Mouse (Mus musculus) CH12.LX (cell line): Measurements from ENCODE around the gene Rab2b. TPM values are rescaled to one million over a fixed set of nuclear protein-coding genes. Genes with fewer than 3 reads are reported as not detected.

Source experiments
- DNase-seq: peaks from one replicate; pipeline ENCODE4 v3.0.0-alpha.2; 2013; ENCODE audit errors: extremely low read depth
- H3K27ac ChIP-seq: 2 replicates; pipeline ENCODE4 v1.5.1; 2012; ENCODE audit warnings: low read depth, mild to moderate bottlenecking, control low read depth, moderate library complexity; ENCODE audit not compliant: insufficient read depth
- H3K27me3 ChIP-seq: replicated peaks from 2 replicates; pipeline ENCODE3; 2012; ENCODE audit warnings: inconsistent platforms
- H3K36me3 ChIP-seq, 2 experiments: replicated peaks in 1 of 2; 2 replicates each; pipeline versions ENCODE3 to v1.6.1; 2012; ENCODE audit warnings: inconsistent platforms in 1 of 2, low read length in 1 of 2, mild to moderate bottlenecking in 1 of 2, mixed read lengths in 1 of 2, moderate library complexity in 1 of 2; ENCODE audit not compliant: control insufficient read depth in 1 of 2, insufficient read depth in 1 of 2
- H3K4me1 ChIP-seq, 2 experiments: 2 replicates each; pipeline ENCODE4 v1.6.1; 2012; ENCODE audit warnings: inconsistent platforms in 1 of 2, moderate library complexity in 1 of 2; ENCODE audit not compliant: insufficient read depth in 2 of 2, control insufficient read depth in 1 of 2
- H3K4me2 ChIP-seq: 2 replicates; pipeline ENCODE4 v1.6.1; 2012; ENCODE audit warnings: low read depth, mild to moderate bottlenecking, control low read depth; ENCODE audit not compliant: poor library complexity, insufficient read depth, severe bottlenecking
- H3K4me3 ChIP-seq, 3 experiments: fragments of 150-350 bp in 1 of 3; sonication (generic) in 1 of 3; replicated peaks in 1 of 3; 2 replicates each; pipeline versions ENCODE3 to v1.5.1; 2011 to 2012; ENCODE audit warnings: low read depth in 2 of 3, low read length in 2 of 3, mild to moderate bottlenecking in 2 of 3, moderate library complexity in 2 of 3, control low read depth in 1 of 3, improper control_type of control experiment in 1 of 3, inconsistent platforms in 1 of 3, mixed read lengths in 1 of 3; ENCODE audit not compliant: poor library complexity in 1 of 3
- H3K79me2 ChIP-seq: replicated peaks from 2 replicates; pipeline ENCODE4 v1.6.1; 2012; ENCODE audit warnings: mild to moderate bottlenecking, moderate library complexity; ENCODE audit not compliant: control insufficient read depth, poor library complexity, insufficient read depth, severe bottlenecking; ENCODE audit errors: extremely low read depth
- H3K9ac ChIP-seq: 2 replicates; pipeline ENCODE4 v1.6.1; 2012; ENCODE audit warnings: low read depth, mild to moderate bottlenecking, control low read depth, moderate library complexity; ENCODE audit not compliant: insufficient read depth
- H3K9me3 ChIP-seq: replicated peaks from 2 replicates; pipeline ENCODE3; 2012; ENCODE audit warnings: low read length, inconsistent platforms, mixed read lengths
- BHLHE40 ChIP-seq: IDR thresholded peaks from 2 replicates; pipeline ENCODE4 v1.6.1; 2011; ENCODE audit warnings: mild to moderate bottlenecking, low read depth, low read length, improper control_type of control experiment
- CHD1 ChIP-seq: IDR thresholded peaks from 2 replicates; pipeline ENCODE4 v1.6.1; 2012; ENCODE audit warnings: low read depth, low read length, improper control_type of control experiment, inconsistent platforms
- CHD2 ChIP-seq: IDR thresholded peaks from 2 replicates; pipeline ENCODE4 v1.6.1; 2011; ENCODE audit warnings: low read length, improper control_type of control experiment
- CTCF ChIP-seq, 2 experiments: IDR thresholded peaks in 1 of 2; conservative IDR thresholded peaks in 1 of 2; 2 replicates each; pipeline ENCODE4 v1.5.1; 2011 to 2012; ENCODE audit warnings: low read depth in 2 of 2, low read length in 2 of 2, improper control_type of control experiment in 1 of 2, inconsistent platforms in 1 of 2, mild to moderate bottlenecking in 1 of 2, moderate library complexity in 1 of 2
- E2F4 ChIP-seq: IDR thresholded peaks from 2 replicates; pipeline ENCODE4 v1.6.1; 2011; ENCODE audit warnings: low read depth, low read length, improper control_type of control experiment; ENCODE audit not compliant: insufficient replicate concordance
- ELF1 ChIP-seq: IDR thresholded peaks from 2 replicates; pipeline ENCODE4 v1.6.1; 2014; ENCODE audit warnings: low read depth, mild to moderate bottlenecking, inconsistent platforms, low read length, improper control_type of control experiment
- EP300 ChIP-seq: IDR thresholded peaks from 2 replicates; pipeline ENCODE4 v1.6.1; 2011; ENCODE audit warnings: low read length, improper control_type of control experiment
- ETS1 ChIP-seq: conservative IDR thresholded peaks from 2 replicates; pipeline ENCODE4 v1.6.1; 2012; ENCODE audit warnings: low read depth, mild to moderate bottlenecking, inconsistent platforms, low read length, improper control_type of control experiment, moderate library complexity
- GABPA ChIP-seq: IDR thresholded peaks from 2 replicates; pipeline ENCODE4 v1.6.1; 2012; ENCODE audit warnings: low read depth, low read length, improper control_type of control experiment, inconsistent platforms; ENCODE audit not compliant: insufficient replicate concordance
- HCFC1 ChIP-seq: IDR thresholded peaks from 2 replicates; pipeline ENCODE4 v1.6.1; 2012; ENCODE audit warnings: low read depth, mild to moderate bottlenecking, inconsistent platforms, low read length, improper control_type of control experiment
- IRF4 ChIP-seq: IDR thresholded peaks from 2 replicates; pipeline ENCODE4 v1.6.1; 2014; ENCODE audit warnings: low read depth, mild to moderate bottlenecking, inconsistent platforms, low read length, improper control_type of control experiment
- JUN ChIP-seq: IDR thresholded peaks from 2 replicates; pipeline ENCODE4 v1.6.1; 2011; ENCODE audit warnings: low read depth, mild to moderate bottlenecking, low read length, improper control_type of control experiment, moderate library complexity; ENCODE audit not compliant: insufficient read depth
- JUND ChIP-seq: conservative IDR thresholded peaks from 2 replicates; pipeline ENCODE4 v1.6.1; 2011; ENCODE audit warnings: low read depth, low read length, improper control_type of control experiment
- KAT2A ChIP-seq: IDR thresholded peaks from 2 replicates; pipeline ENCODE4 v1.6.1; 2012; ENCODE audit warnings: low read length, improper control_type of control experiment, inconsistent platforms; ENCODE audit not compliant: insufficient replicate concordance
- MAFK ChIP-seq: IDR thresholded peaks from 2 replicates; pipeline ENCODE4 v1.6.1; 2011; ENCODE audit warnings: low read length, improper control_type of control experiment; ENCODE audit not compliant: insufficient replicate concordance
- MAX ChIP-seq: IDR thresholded peaks from 2 replicates; pipeline ENCODE4 v1.6.1; 2011; ENCODE audit warnings: low read length, improper control_type of control experiment
- MAZ ChIP-seq: IDR thresholded peaks from 2 replicates; pipeline ENCODE4 v1.6.1; 2012; ENCODE audit warnings: low read depth, mild to moderate bottlenecking, inconsistent platforms, low read length, improper control_type of control experiment, moderate library complexity
- MEF2A ChIP-seq: IDR thresholded peaks from 2 replicates; pipeline ENCODE4 v1.6.1; 2014; ENCODE audit warnings: low read depth, mild to moderate bottlenecking, inconsistent platforms, low read length, improper control_type of control experiment, borderline replicate concordance
- MXI1 ChIP-seq: IDR thresholded peaks from 2 replicates; pipeline ENCODE4 v1.6.1; 2011; ENCODE audit warnings: mild to moderate bottlenecking, low read depth, low read length, improper control_type of control experiment
- MYC ChIP-seq: IDR thresholded peaks from 2 replicates; pipeline ENCODE4 v1.6.1; 2011; ENCODE audit warnings: low read depth, mild to moderate bottlenecking, improper control_type of control experiment, low read length
- NELFE ChIP-seq: IDR thresholded peaks from 2 replicates; pipeline ENCODE4 v1.6.1; 2011; ENCODE audit warnings: low read depth, low read length, improper control_type of control experiment
- NRF1 ChIP-seq: IDR thresholded peaks from 2 replicates; pipeline ENCODE4 v1.6.1; 2014; ENCODE audit warnings: low read depth, mild to moderate bottlenecking, inconsistent platforms, low read length, improper control_type of control experiment, moderate library complexity
- PAX5 ChIP-seq: IDR thresholded peaks from 2 replicates; pipeline ENCODE4 v1.6.1; 2012; ENCODE audit warnings: low read length, inconsistent platforms, mixed read lengths
- POLR2A ChIP-seq: IDR thresholded peaks from 2 replicates; pipeline ENCODE4 v1.6.1; 2011; ENCODE audit warnings: low read depth, mild to moderate bottlenecking, improper control_type of control experiment, low read length
- POLR2AphosphoS2 ChIP-seq: IDR thresholded peaks from 2 replicates; pipeline ENCODE4 v1.6.1; 2011; ENCODE audit warnings: low read depth, low read length, improper control_type of control experiment
- RAD21 ChIP-seq: IDR thresholded peaks from 2 replicates; pipeline ENCODE4 v1.6.1; 2011; ENCODE audit warnings: low read depth, mild to moderate bottlenecking, low read length, improper control_type of control experiment, moderate library complexity
- RCOR1 ChIP-seq: conservative IDR thresholded peaks from 2 replicates; pipeline ENCODE4 v1.6.1; 2012; ENCODE audit warnings: low read depth, mild to moderate bottlenecking, inconsistent platforms, low read length, improper control_type of control experiment
- SIN3A ChIP-seq: IDR thresholded peaks from 2 replicates; pipeline ENCODE4 v1.6.1; 2012; ENCODE audit warnings: low read length, improper control_type of control experiment, inconsistent platforms
- SMC3 ChIP-seq: IDR thresholded peaks from 2 replicates; pipeline ENCODE4 v1.6.1; 2011; ENCODE audit warnings: low read depth, low read length, improper control_type of control experiment
- TBP ChIP-seq: conservative IDR thresholded peaks from 2 replicates; pipeline ENCODE4 v1.6.1; 2011; ENCODE audit warnings: low read depth, low read length, improper control_type of control experiment
- TCF12 ChIP-seq: IDR thresholded peaks from 2 replicates; pipeline ENCODE4 v1.6.1; 2014; ENCODE audit warnings: low read depth, mild to moderate bottlenecking, inconsistent platforms, low read length, improper control_type of control experiment
- UBTF ChIP-seq: IDR thresholded peaks from 2 replicates; pipeline ENCODE4 v1.6.1; 2012; ENCODE audit warnings: low read depth, mild to moderate bottlenecking, inconsistent platforms, low read length, improper control_type of control experiment, moderate library complexity
- USF1 ChIP-seq: IDR thresholded peaks from 2 replicates; pipeline ENCODE4 v1.6.1; 2014; ENCODE audit warnings: low read depth, mild to moderate bottlenecking, inconsistent platforms, low read length, improper control_type of control experiment
- USF2 ChIP-seq: conservative IDR thresholded peaks from 2 replicates; pipeline ENCODE4 v1.6.1; 2011; ENCODE audit warnings: low read depth, low read length, improper control_type of control experiment
- ZC3H11A ChIP-seq: IDR thresholded peaks from 2 replicates; pipeline ENCODE4 v1.6.1; 2012; ENCODE audit warnings: low read depth, mild to moderate bottlenecking, inconsistent platforms, low read length, improper control_type of control experiment
- ZKSCAN1 ChIP-seq: IDR thresholded peaks from 2 replicates; pipeline ENCODE4 v1.6.1; 2012; ENCODE audit warnings: low read depth, inconsistent platforms, low read length, improper control_type of control experiment, borderline replicate concordance
- ZMIZ1 ChIP-seq: IDR thresholded peaks from 2 replicates; pipeline ENCODE4 v1.6.1; 2012; ENCODE audit warnings: low read depth, mild to moderate bottlenecking, inconsistent platforms, low read length, improper control_type of control experiment
- ZNF384 ChIP-seq: IDR thresholded peaks from 2 replicates; pipeline ENCODE4 v1.6.1; 2012; ENCODE audit warnings: low read depth, low read length, improper control_type of control experiment, inconsistent platforms
- dilution Hi-C: fragments of 300-500 bp; cut with MboI; formaldehyde crosslinking; loops from 2 replicates; pipeline ENCODE4 v1.14.3; 2020; ENCODE audit warnings: low sequenced_read_pairs; ENCODE audit not compliant: extremely low pct_unique_long_range_greater_than_20kb, extremely low pct_ligation_motif_present
- in situ Hi-C: fragments of 300-500 bp; cut with MboI; formaldehyde crosslinking; loops from 3 replicates; pipeline ENCODE4 v1.14.3; 2019; ENCODE audit warnings: low sequenced_read_pairs, low pct_ligation_motif_present, low pct_unique_long_range_greater_than_20kb, mixed read lengths
- polyA plus RNA-seq: library from polyadenylated mRNA; unstranded; fragments of >175 nt; gene quantifications from 2 replicates; pipeline ENCODE4 v1.2.1, GENCODE M21; 2012; ENCODE audit warnings: low read depth; ENCODE audit not compliant: insufficient read length
- total RNA-seq, 2 experiments: library from RNA; depleted of rRNA; stranded (reverse); fragments of 300-350 nt in 1 of 2; fragments of >200 nt in 1 of 2; gene quantifications; 2 replicates each; pipeline ENCODE4 v1.2.3; 2012 to 2014

Gene Rab2b
- total RNA-seq (2012; rRNA removed) (3.8 and 4.6 TPM in 2 replicates), total RNA-seq (2014; rRNA removed) (7.8 and 10.2 TPM in 2 replicates), polyA plus RNA-seq (5.7 and 6.9 TPM in 2 replicates)

GRCm38 (mm10) chr14:52278932-52279746 is at the start of gene Rab2b, which contains the start of gene Tox4:
Gene Rab2b (minus strand): TSS chr14:52279545.
Gene Tox4 (plus strand): TSS chr14:52279146.
- peak within 1 kb of the TSS; percentile 77 to 96 (median 82) for H3K4me3 ChIP-seq
- dilution Hi-C loops = no loop called here
- peaks cover 4 to 22% of the 10 kb centered on the region in 2 experiments; a peak in 3 of 4 replicates for H3K4me1 ChIP-seq
- H3K27ac ChIP-seq = peak within 1 kb of the TSS; percentile 63
- no peaks in the 10 kb centered on the region for H3K9me3 ChIP-seq
- peaks cover 45% of the 10 kb centered on the region for H3K79me2 ChIP-seq
- H3K27me3 ChIP-seq = no peaks in the 10 kb centered on the region
- peak within 1 kb of the TSS; percentile 96 for H3K4me2 ChIP-seq
- TF ChIP-seq RAD21 (no peak; the same call in 1 of the 2 replicates), JUND (no peak), MAZ (peak; percentile 85), ZKSCAN1 (no peak), CHD1 (no peak), ZC3H11A (no peak), MEF2A (peak; percentile 58; the same call in 1 of the 2 replicates), PAX5 (no peak), MAFK (no peak), CTCF (conservative IDR thresholded peaks at IDR 0.05 in 1 of 2, IDR thresholded peaks at IDR 0.05 in 1 of 2; ENCODE audit: low read depth in 2 of 2, low read length in 2 of 2) (peak; percentile 63 to 100), POLR2A (peak; percentile 91), USF2 (no peak), SMC3 (0 out of 2 replicates have a peak, but pooled peaks have one; percentile 7), NELFE (peak; percentile 84), ELF1 (peak; percentile 87), UBTF (no peak), HCFC1 (peak; percentile 91), NRF1 (no peak), USF1 (no peak), TBP (peak; percentile 41; the same call in 1 of the 2 replicates), KAT2A (peak; percentile 69; the same call in 1 of the 2 replicates), GABPA (no peak; the same call in 1 of the 2 replicates), MXI1 (peak; percentile 65; the same call in 1 of the 2 replicates), ETS1 (no peak), BHLHE40 (no peak), TCF12 (peak; percentile 85), POLR2AphosphoS2 (0 out of 2 replicates have a peak, but pooled peaks have one; percentile 11), CHD2 (0 out of 2 replicates have a peak, but pooled peaks have one; percentile 20), SIN3A (peak; percentile 73), MYC (no peak), ZMIZ1 (peak; percentile 65; the same call in 1 of the 2 replicates), ZNF384 (no peak), JUN (no peak), MAX (no peak), EP300 (no peak), E2F4 (no peak), RCOR1 (no peak), IRF4 (peak; percentile 63)
- peak within 1 kb of the TSS; percentile 87 for H3K9ac ChIP-seq
- DNase-seq = peak; percentile 99
- in situ Hi-C loops = no loop called here
- H3K36me3 ChIP-seq = peaks cover 16 to 41% of the 10 kb centered on the region in 2 experiments
